Mouse (Mus musculus) spleen, postnatal 36 days (tissue): ENCODE measurements at regions not wholly inside any gene's neighbourhood (a gene's known extent, or its start where the extent isn't known, plus 50 kb on each side); places are given as distances from the start of the nearest gene placed in this dataset.

Experiments used
- DNase-seq, 2 experiments: peaks; one replicate each; pipeline ENCODE4 v3.0.0; 2022; ENCODE audit warnings: low spot score in 2 of 2, mixed read lengths in 1 of 2

- DNase-seq: no peak
These were observed 68.1 kb upstream of the Kazn start for GRCm38 (mm10) chr4:142307321-142307720.

- DNase-seq: no peak
These were observed 66.9 kb upstream of the Kazn start for GRCm38 (mm10) chr4:142306076-142306475.

GRCm38 (mm10) chr4:142303374-142304020 is 64.3 kb upstream of the Kazn start:
- no peak for DNase-seq

- DNase-seq: no peak
These were observed 63.5 kb upstream of the Kazn start for GRCm38 (mm10) chr4:142302724-142303120.

- DNase-seq: no peak
These were observed 63.0 kb upstream of the Kazn start for GRCm38 (mm10) chr4:142302041-142302723.

GRCm38 (mm10) chr4:142298770-142299337 is 59.7 kb upstream of the Kazn start:
- DNase-seq: no peak

GRCm38 (mm10) chr4:142292760-142293159 is 53.6 kb upstream of the Kazn start:
- DNase-seq: no peak

GRCm38 (mm10) chr4:142292334-142292733 is 53.1 kb upstream of the Kazn start:
- no peak for DNase-seq

GRCm38 (mm10) chr4:142291366-142291765 is 52.2 kb upstream of the Kazn start:
- DNase-seq: no peak
